Mouse (Mus musculus) bone marrow macrophage, adult 2 months (primary cell): ENCODE results near the gene Parpbp.

Experiments used
- CTCF ChIP-seq: IDR thresholded peaks from 2 replicates; pipeline ENCODE4 v1.5.1; 2012; ENCODE audit warnings: low read depth, mild to moderate bottlenecking, low read length, moderate library complexity
- POLR2A ChIP-seq: IDR thresholded peaks from 2 replicates; pipeline ENCODE4 v1.6.1; 2012; ENCODE audit warnings: mild to moderate bottlenecking, low read depth, low read length, borderline replicate concordance

DNA sequence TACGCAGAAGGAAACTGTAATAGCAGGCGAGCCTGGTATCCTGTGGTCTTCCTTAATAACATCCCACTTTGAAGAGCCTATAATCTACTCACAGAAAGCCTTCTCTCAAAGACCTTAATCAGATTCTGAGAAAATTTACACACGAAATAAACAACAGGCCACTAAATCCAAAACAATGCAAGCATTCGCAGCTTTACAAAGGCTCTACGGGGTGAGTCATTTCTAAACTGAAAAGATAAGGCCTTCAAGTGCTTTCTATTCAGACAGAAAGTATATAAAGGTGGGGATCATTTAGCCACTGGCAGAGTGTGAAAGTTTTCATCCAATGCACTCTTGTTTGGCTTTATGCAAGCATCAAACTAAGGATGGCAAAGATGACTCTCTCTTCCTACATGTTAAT is 56.0 kb downstream of the Parpbp start, which contains the start of gene Pmch:
- TF ChIP-seq POLR2A (no peak), CTCF (no peak)
